Mouse (Mus musculus): ENCODE results near the gene Myog. TPM values are rescaled to one million over a fixed set of nuclear protein-coding genes. Genes with fewer than 3 reads are reported as not detected.

The Myog gene
- total RNA-seq, 2 experiments from 2014 or later = not detected

GRCm38 (mm10) chr1:134315181-134315580, 25.4 kb downstream of the Myog start:
- no peak for DNase-seq (ENCODE audit: low spot score in 2 of 2)
- intact Hi-C loops (cut with DNase I) = no loop called here

- intact Hi-C loops (cut with DNase I) = no loop called here
- no peak for DNase-seq (ENCODE audit: low spot score in 2 of 2)
Measured at GRCm38 (mm10) chr1:134316361-134316760, 26.6 kb downstream of the Myog start.

- intact Hi-C loops (cut with DNase I) = no loop called here
- no peak for DNase-seq (ENCODE audit: low spot score in 2 of 2)
Measured at GRCm38 (mm10) chr1:134318261-134318660, 28.5 kb downstream of the Myog start.

- DNase-seq (ENCODE audit: low spot score in 2 of 2) = no peak
- intact Hi-C loops (cut with DNase I) = loop anchor here (5.0 kb wide), 2 partner anchors 73 to 168 kb away; no protein-coding TSS in a partner anchor
Measured at GRCm38 (mm10) chr1:134320691-134321301, 31.0 kb downstream of the Myog start.

- DNase-seq (ENCODE audit: low spot score in 2 of 2) = no peak
- intact Hi-C loops (cut with DNase I) = loop anchor here (5.0 kb wide), 2 partner anchors 75 to 170 kb away; no protein-coding TSS in a partner anchor
Measured at GRCm38 (mm10) chr1:134322591-134322990, 32.8 kb downstream of the Myog start.

GRCm38 (mm10) chr1:134326841-134327346, 37.1 kb downstream of the Myog start:
- no peak for DNase-seq (ENCODE audit: low spot score in 2 of 2)
- intact Hi-C loops (cut with DNase I) = no loop called here

- intact Hi-C loops (cut with DNase I) = loop anchor here (5.0 kb wide), 3 partner anchors 90 to 210 kb away; no protein-coding TSS in a partner anchor
Measured at GRCm38 (mm10) chr1:134331879-134332635, 42.3 kb downstream of the Myog start.

GRCm38 (mm10) chr1:134332770-134333271, 43.0 kb downstream of the Myog start, which contains the start of gene Ppfia4:
Ppfia4 (minus strand) TSS chr1:134332928.
- intact Hi-C loops (cut with DNase I) = loop anchor here (5.0 kb wide), 3 partner anchors 91 to 211 kb away; no protein-coding TSS in a partner anchor
- peak; percentile 76 to 78 for DNase-seq (ENCODE audit: low spot score in 2 of 2)

More at GRCm38 (mm10) chr1:134331879-134332635, 42.3 kb downstream of the Myog start:
- peak; percentile 69 to 81 for DNase-seq (ENCODE audit: low spot score in 2 of 2)

GRCm38 (mm10) chr1:134333371-134334110, 43.8 kb downstream of the Myog start:
- intact Hi-C loops (cut with DNase I) = loop anchor here (5.0 kb wide), 3 partner anchors 91 to 211 kb away; no protein-coding TSS in a partner anchor
- DNase-seq (ENCODE audit: low spot score in 2 of 2) = no peak

GRCm38 (mm10) chr1:134334111-134334827, 44.5 kb downstream of the Myog start:
- DNase-seq (ENCODE audit: low spot score in 2 of 2) = no peak
- intact Hi-C loops (cut with DNase I) = loop anchor here (5.0 kb wide), 3 partner anchors 92 to 212 kb away; no protein-coding TSS in a partner anchor

- intact Hi-C loops (cut with DNase I) = no loop called here
- peak; percentile 55 to 75 for DNase-seq (ENCODE audit: low spot score in 2 of 2)
Measured at GRCm38 (mm10) chr1:134335211-134335923, 45.6 kb downstream of the Myog start.

GRCm38 (mm10) chr1:134335924-134336810, 46.4 kb downstream of the Myog start:
- DNase-seq (ENCODE audit: low spot score in 2 of 2) = no peak
- intact Hi-C loops (cut with DNase I) = no loop called here

GRCm38 (mm10) chr1:134336958-134337710, 47.3 kb downstream of the Myog start:
- no peak for DNase-seq (ENCODE audit: low spot score in 2 of 2)
- intact Hi-C loops (cut with DNase I) = no loop called here

- no peak for DNase-seq (ENCODE audit: low spot score in 2 of 2)
- intact Hi-C loops (cut with DNase I) = no loop called here
Measured at GRCm38 (mm10) chr1:134339162-134339561, 49.4 kb downstream of the Myog start.

GRCm38 (mm10) chr1:134339757-134340619, 50.2 kb downstream of the Myog start:
- DNase-seq (ENCODE audit: low spot score in 2 of 2) = no peak
- intact Hi-C loops (cut with DNase I) = no loop called here
